17 mouse cellular contexts compared by ENCODE assay signal in the genomic region with DNA sequence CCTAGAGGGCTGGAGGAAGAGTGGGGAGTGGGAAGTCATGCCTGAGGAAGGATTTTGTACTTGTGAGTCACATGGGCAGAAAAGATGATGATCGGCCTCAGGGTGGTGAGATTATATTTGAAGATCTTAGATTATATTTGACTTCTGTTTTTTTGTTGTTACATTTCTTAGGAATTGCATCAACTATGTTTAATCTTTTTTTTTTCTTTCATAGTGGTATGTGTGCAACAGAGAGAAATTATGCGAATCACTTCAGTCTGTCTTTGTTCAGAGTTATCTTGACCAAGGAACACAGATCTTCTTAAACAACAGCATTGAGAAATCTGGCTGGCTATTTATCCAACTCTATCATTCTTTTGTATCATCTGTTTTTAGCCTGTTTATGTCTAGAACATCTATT. TPM values are rescaled to one million over a fixed set of nuclear protein-coding genes. Genes with fewer than 3 reads are reported as not detected.
"Had no signal": no experiment of that assay in that cellular context is flagged by ENCODE, and none has a peak within 500 bp of the region (broad histone marks: within the 10 kb centered on the region; RNA-seq: fewer than 3 reads in every experiment).

No protein-coding gene starts in this region.

- H3K4me3 ChIP-seq: liver, embryonic 15.5 days; lung, embryonic 15.5 days; midbrain, embryonic 10.5 days; midbrain, embryonic 12.5 days; neural tube, embryonic 12.5 days; stomach, embryonic 15.5 days had no signal

- H3K9me3 ChIP-seq: liver, embryonic 15.5 days; lung, embryonic 15.5 days; midbrain, embryonic 10.5 days; midbrain, embryonic 12.5 days; neural tube, embryonic 12.5 days; stomach, embryonic 15.5 days had no signal

- H3K27me3 ChIP-seq: liver, embryonic 15.5 days; lung, embryonic 15.5 days; midbrain, embryonic 12.5 days; neural tube, embryonic 12.5 days; stomach, embryonic 15.5 days had no signal

- DNase-seq: liver, postnatal 0 days; lung, adult 2 months; lung, postnatal 4 days; midbrain, embryonic 14.5 days; right cerebral cortex, postnatal 14 days; thymus, adult 2 months; thymus, postnatal 25 days; thymus, postnatal 4 days had no signal

- H3K4me1 ChIP-seq: midbrain, embryonic 10.5 days; midbrain, embryonic 12.5 days; neural tube, embryonic 12.5 days; stomach, embryonic 15.5 days had no signal

- H3K27ac ChIP-seq: liver, embryonic 15.5 days; lung, embryonic 15.5 days; midbrain, embryonic 10.5 days; midbrain, embryonic 12.5 days; neural tube, embryonic 12.5 days; stomach, embryonic 15.5 days; stomach, postnatal 0 days had no signal

- ATAC-seq: liver, postnatal 0 days; lung, postnatal 0 days; midbrain, embryonic 16.5 days had no signal

- H3K4me2 ChIP-seq: liver, embryonic 15.5 days; lung, embryonic 15.5 days; midbrain, embryonic 12.5 days; neural tube, embryonic 12.5 days; stomach, embryonic 15.5 days had no signal

- H3K9ac ChIP-seq: liver, embryonic 15.5 days; liver, postnatal 0 days; lung, embryonic 15.5 days; midbrain, embryonic 12.5 days; neural tube, embryonic 12.5 days; stomach, embryonic 15.5 days had no signal

RNA-seq across cellular contexts. Expression of a gene that starts 33.8 kb away (rescaled TPM):
- polyA plus RNA-seq: lung, embryonic 15.5 days had no signal
